Mouse (Mus musculus): Measurements from ENCODE around the gene Armc2.

Armc2 gene

DNA sequence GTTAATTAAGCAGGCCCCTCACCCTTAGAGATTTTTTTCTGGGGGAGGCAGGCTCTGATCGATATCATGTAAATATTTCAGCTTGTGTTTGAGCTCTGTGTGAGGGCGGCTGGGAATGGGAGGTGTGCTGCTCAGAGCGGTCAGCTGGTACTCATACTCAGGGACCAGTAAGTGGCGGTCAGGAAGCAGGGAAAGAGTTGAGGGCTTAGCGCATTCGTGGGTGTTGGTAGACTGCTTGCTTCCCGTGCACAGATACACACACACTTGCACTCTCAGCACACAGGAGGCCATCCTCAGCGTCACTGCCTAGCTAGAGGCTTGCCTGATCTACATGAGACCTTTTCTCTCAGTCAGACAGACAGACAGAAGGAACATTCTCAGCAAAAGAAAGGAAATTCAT is 116.8 kb downstream of the Armc2 start:
- DNase-seq: no peak

DNA sequence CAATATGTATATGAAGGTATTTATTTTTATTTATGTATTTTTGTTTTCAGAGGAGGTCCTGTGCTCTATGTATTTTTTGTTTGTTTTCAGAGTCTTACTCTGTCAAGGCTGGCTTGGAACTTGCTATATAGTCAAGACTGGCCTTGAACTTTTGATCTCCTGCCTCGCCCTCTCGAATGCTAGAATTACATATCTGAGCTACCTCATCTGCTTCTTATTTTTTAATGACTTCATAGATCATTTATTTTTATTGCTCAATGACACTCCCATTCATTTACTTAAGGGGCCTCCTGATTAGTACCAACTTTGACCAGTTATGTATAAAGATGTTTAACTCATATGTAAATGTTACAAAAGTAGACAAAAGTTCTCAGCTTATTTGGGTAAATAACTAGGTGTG is 121.4 kb downstream of the Armc2 start:
- no peak for DNase-seq

- no peak for DNase-seq
These were observed 121.8 kb downstream of the Armc2 start for GRCm38 (mm10) chr10:41896425-41896824.

DNA sequence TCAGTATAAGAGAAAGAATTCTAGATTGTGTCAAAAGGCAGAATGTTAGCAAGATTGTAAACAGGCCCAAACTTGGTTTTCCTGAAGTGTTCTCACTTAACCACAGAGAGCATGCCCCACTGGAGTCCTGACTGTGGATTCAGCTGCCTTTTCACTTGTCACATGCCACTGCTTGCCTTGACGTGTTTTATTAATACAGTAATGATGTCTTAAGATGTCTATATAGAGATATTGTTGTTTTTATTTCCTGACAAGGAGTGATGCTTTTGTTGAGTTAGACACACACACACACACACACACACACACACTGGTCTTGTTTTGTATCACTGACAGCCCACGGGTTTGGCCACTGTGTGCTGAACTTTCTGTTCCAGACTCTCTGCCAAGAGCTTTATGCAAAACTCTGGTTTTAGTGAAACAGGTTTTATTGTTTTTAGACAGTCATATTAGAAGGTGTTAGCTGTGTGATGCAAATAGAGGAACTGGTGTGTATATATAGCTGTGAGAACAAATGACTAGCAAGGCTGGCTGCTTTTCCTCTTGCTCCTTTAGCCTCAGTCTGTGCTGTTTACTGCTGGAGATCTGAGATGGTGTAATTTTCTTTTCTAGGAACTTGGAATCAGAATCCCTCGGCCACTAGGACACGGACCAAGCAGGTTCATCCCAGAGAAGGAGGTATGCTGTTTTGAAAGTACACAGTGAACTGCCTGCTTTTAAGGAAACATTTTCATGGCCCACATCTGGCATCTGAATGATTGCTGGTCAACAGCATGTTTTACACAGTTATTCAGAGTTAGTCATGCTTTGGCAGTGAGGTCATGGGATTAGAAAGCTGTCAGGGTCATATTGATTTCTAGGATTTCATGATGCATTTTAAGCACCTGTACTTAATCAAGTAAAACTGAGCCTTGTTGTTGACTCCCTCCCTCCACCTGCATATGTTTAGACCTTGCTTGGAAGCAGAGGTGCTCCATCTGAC is 124.5 kb downstream of the Armc2 start:
- no peak for DNase-seq

DNA sequence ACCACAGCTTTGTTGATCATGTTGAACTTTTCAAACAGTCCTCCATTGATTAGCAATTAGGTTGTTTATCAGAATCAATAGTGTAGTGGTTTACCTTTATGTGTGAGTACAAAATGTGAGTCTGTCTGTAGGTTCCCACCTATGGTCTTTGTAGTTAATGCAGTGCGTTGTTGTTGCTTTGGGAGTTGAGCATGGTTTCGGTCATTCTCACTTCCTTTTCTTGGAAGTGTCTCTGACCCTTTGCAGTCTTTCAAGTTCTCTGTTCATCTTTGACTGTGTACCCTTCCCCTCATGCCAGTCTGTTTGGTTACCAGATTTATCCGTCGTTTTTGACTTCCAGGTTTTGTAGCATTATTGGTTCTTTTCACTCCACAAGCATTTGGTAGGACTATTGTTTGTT is 126.9 kb downstream of the Armc2 start:
- DNase-seq: no peak

DNA sequence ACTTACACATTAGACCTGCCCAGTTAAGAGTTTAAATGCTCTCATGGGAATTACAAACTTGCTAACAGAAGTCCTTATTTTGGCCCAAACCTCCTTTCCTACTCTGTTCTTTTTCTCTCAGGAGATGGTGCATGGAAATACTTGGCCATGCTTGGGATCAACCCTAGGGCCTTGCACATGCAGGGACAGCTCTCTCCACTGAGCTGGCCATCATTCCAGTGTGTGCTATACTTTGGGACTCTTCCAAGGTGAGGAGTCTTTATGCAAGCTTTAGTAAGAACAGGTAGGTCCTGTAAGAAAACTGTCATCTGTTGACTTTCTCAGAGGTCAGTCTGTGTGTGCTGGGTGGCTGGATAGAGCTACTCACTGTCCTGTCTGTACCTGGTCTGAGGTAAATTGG is 127.7 kb downstream of the Armc2 start:
- DNase-seq: no peak

- DNase-seq: peak; percentile 23
These were observed 128.7 kb downstream of the Armc2 start for GRCm38 (mm10) chr10:41889566-41889965.

DNA sequence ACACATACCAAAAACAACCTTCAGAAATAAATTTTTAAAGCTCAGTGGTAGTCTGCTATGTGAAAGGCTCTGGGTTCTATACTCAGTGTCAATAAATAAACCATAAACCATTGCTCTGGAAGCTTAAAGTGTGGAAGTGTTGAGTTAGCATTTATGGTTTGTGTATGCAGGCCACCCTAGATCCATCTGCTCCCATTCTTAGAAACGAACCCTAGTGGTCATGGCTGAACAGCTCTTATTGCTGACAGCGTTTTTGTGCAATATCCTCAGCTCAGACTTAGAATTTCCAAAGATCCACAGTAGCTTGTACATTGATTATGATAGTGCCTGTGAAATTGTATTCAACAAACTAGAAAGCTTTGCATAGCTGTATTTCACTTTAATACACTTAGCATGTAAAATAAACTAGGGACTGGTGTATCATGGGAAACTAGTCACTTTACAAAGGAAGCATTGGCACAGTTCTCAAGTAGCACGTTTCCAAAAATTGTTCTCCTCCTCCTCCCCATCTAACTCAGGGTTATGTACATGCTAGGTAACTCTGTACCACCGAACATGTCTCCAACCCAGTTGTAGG is 129.8 kb downstream of the Armc2 start:
- peak; percentile 51 for DNase-seq

- peak; percentile 97 for DNase-seq
These were observed 131.0 kb downstream of the Armc2 start for GRCm38 (mm10) chr10:41887080-41887821.

DNA sequence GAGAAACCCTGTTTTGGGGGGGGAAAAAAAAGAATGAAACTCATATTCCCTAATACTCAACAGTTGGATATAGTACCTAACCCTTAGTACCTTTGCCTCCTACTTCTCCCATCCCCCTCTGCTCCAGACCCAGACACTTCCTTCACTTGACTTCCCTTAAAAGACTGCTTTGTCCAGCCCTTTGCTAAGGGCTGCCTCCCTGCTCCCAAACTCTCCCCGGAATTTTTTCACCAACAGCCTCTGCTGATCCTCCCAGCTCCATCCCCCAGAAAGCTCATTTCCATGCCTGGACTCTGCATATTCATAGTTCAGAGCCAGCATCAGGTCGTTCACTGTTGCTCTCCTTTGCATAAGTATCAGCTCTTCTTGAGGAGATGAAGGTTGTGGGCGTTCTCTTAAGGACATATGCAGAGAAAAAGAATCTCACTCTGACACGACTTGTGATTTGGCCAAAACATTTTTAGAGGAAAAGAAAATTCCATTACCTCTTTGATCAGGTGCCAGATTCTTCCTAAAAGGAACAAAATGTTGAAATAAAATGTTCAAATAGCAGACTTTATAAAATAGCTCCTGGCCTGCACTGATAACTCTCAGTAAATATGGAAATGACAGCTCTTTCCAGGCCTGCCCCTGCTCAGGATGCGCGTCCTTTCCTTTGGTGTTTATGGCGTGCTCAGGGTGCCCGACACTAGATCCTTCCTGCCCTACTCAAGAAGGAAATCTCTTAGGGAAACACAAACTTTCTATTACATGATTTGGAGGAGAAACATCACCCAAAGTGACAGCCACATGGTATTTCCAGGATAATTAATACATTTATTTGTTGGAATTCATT is 134.3 kb downstream of the Armc2 start:
- no peak for DNase-seq

GRCm38 (mm10) chr10:41881438-41881837 is 136.8 kb downstream of the Armc2 start:
- peak; percentile 21 for DNase-seq

- no peak for DNase-seq
These were observed 137.5 kb downstream of the Armc2 start for GRCm38 (mm10) chr10:41880777-41881176.

DNA sequence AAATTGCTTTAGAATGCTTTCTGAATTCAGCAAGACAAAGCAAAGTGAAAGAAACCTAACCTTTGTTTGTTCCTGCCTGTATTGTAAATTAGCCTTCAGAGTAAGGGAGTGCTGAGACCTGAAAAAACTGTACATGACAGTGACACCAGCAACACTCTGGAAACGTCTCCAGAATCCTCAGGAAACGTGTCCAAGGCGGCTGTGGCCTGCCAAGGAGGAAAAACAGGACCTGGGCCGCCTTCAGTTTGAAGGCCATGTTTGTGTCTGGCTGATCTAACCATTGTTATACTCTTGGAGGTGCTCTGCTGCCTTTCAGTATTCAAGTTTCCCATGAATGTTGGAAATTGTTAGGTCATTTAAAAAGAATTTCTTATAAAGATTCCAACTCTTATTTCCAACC is 138.0 kb downstream of the Armc2 start:
- no peak for DNase-seq

GRCm38 (mm10) chr10:41879675-41880074 is 138.6 kb downstream of the Armc2 start:
- no peak for DNase-seq

DNA sequence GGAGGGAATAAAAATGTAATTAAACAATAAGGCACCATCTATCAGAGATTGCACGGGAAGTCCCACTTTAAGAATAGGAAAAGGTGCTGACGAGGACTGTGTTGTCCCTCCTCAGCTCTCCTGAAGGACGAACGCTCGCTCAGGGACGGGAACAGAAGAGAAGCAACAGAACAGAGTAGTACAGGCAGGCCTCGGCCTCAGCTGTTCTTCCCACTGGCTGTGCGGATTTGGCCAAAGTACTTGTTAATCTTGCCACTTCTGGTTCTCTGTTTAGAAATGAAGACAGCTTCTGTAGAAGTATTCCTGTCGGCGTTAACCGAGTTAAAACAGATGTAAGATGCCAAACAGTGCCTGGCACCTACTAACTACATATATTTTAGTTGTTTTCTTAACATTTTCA is 139.9 kb downstream of the Armc2 start:
- no peak for DNase-seq

DNA sequence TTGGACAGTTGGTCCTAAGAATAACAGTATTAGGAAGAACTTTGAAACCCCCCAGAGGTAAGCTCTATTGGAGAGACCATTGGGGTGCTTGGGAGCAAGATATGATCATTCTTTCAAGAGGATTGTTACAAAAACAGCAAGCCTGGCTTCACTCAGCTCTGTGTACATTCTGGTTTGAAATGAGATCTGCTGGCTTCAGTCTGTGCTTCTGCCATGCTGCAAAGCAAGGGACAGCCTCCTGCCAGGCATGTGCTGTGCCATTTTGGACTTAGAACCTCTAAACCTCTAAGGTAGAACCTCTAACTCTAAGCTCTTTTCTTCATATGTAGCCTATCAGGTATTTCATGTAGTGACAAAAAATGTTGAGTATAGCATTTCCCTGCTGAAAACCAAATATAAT is 142.6 kb downstream of the Armc2 start:
- DNase-seq: no peak

GRCm38 (mm10) chr10:41871564-41871963 is 146.7 kb downstream of the Armc2 start:
- DNase-seq: no peak

DNA sequence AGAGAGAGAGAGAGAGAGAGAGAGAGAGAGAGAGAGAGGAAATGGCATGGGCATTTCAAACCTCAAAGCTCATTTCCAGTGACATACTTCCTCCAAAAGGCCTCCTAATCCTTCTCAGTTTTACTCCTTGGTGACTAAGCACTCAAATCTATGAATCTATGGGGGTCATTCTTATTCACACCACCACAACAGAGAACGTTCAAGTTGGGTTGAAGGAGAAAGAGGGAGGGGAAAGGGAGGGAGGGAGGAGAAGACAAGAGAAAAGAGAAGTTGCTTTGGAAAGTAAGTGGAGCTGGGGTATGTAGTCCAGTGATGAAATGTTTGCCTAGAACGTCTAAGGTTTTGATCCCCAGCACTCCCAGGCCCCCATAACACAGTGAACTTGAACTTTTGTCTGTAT is 148.1 kb downstream of the Armc2 start:
- DNase-seq: no peak

- DNase-seq: peak; percentile 32
These were observed 150.3 kb downstream of the Armc2 start for GRCm38 (mm10) chr10:41867956-41868355.

- no peak for DNase-seq
These were observed 151.4 kb downstream of the Armc2 start for GRCm38 (mm10) chr10:41866838-41867154.

GRCm38 (mm10) chr10:41866069-41866837 is 152.0 kb downstream of the Armc2 start:
- DNase-seq: no peak

Data from retina, postnatal 1 day (tissue).